Mouse (Mus musculus) kidney, adult 2 months (tissue): ENCODE data around the gene Fbxo5. TPM values are rescaled to one million over a fixed set of nuclear protein-coding genes. Genes with fewer than 3 reads are reported as not detected.
A peak's percentile ranks its signal among the peaks of the same experiment; 100 is the strongest.

Experiments
- DNase-seq: peaks from one replicate; pipeline ENCODE4 v3.0.0; 2021
- H3K27ac ChIP-seq: fragments of 200-500 bp; 2 replicates; pipeline ENCODE4 v1.5.1; 2012; ENCODE audit warnings: low read depth, low read length, control low read depth, inconsistent platforms; ENCODE audit not compliant: insufficient read depth
- H3K27me3 ChIP-seq: fragments of 200-500 bp; replicated peaks from 2 replicates; pipeline ENCODE4 v1.6.1; 2012; ENCODE audit warnings: mild to moderate bottlenecking, moderate library complexity, low read length, inconsistent platforms; ENCODE audit not compliant: control insufficient read depth, insufficient read depth
- H3K36me3 ChIP-seq: fragments of 200-500 bp; 2 replicates; pipeline ENCODE4 v1.6.1; 2012; ENCODE audit warnings: mild to moderate bottlenecking, moderate library complexity, low read length, inconsistent platforms; ENCODE audit not compliant: control insufficient read depth, insufficient read depth
- H3K4me1 ChIP-seq: fragments of 200-500 bp; 2 replicates; pipeline ENCODE4 v1.6.1; 2011; ENCODE audit warnings: low read length; ENCODE audit not compliant: control insufficient read depth, insufficient read depth
- H3K4me3 ChIP-seq: fragments of 200-500 bp; 2 replicates; pipeline ENCODE4 v1.5.1; 2011; ENCODE audit warnings: mild to moderate bottlenecking, low read depth, low read length, control low read depth; ENCODE audit not compliant: insufficient read depth
- CTCF ChIP-seq: fragments of 200-500 bp; conservative IDR thresholded peaks from 2 replicates; pipeline ENCODE4 v1.5.1; 2011; ENCODE audit warnings: low read depth, mild to moderate bottlenecking, control low read depth, low read length, moderate library complexity, mixed read lengths; ENCODE audit not compliant: insufficient read depth, insufficient read length
- POLR2A ChIP-seq: fragments of 200-500 bp; IDR thresholded peaks from one replicate; pipeline ENCODE4 v1.6.1; 2011; ENCODE audit warnings: low read depth, low read length, control low read depth
- WGBS: fragments of 180-500 bp; shearing (Covaris S2); methylation state at CpG from one replicate; pipeline ENCODE4 v1.1.7; 2018; 5-methylcytosine and 5-hydroxymethylcytosine counted together
- polyA plus RNA-seq: library from polyadenylated mRNA; depleted of rRNA; stranded (reverse); fragments of >200 nt; gene quantifications from 2 replicates; pipeline ENCODE4 v1.2.3, GENCODE M21; 2012; rRNA removed

Gene Fbxo5
- polyA plus RNA-seq: 0.64 and 1.1 TPM in 2 replicates

DNA sequence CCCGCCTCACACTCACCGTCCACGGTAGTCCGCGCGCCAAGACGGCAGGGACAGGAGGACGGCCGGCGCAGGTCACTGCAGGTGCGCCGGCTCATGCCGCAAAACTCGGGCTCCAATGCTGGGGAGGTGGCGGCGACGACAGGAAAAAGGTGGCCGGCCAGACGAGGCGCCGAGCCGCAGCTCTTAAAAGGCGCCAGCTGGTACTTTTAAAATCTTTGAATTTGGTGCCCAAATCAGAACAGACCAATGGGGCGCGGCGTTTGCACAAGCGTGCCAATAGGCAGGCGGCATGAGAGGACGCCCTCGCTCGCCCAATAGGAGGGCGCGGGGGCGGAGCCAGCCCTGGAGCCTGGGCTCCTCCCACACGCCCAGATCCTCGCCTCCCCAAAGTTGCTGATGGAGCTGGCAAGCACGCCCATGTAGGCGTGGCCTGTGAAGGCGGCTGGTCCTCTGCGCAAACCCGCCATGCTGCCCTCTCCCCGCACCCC lies at the start of gene Fbxo5:
Gene Fbxo5, minus strand, starts transcription at position 358 of the 488 bp plus-strand sequence.
- TF ChIP-seq CTCF: no peak
- no peak for TF ChIP-seq POLR2A
- Histone ChIP-seq H3K36me3 (peaks cover 1% of the 10 kb centered on the region; the same call in 1 of the 2 replicates), H3K27me3 (no peaks in the 10 kb centered on the region), H3K4me3 (peak within 1 kb of the TSS; percentile 63), H3K4me1 (no peaks in the 10 kb centered on the region), H3K27ac (peak within 1 kb of the TSS; percentile 74)
- DNase-seq: peak; percentile 99
- under 1% methylated on average over 42 of the region's 42 CpGs for WGBS

DNA sequence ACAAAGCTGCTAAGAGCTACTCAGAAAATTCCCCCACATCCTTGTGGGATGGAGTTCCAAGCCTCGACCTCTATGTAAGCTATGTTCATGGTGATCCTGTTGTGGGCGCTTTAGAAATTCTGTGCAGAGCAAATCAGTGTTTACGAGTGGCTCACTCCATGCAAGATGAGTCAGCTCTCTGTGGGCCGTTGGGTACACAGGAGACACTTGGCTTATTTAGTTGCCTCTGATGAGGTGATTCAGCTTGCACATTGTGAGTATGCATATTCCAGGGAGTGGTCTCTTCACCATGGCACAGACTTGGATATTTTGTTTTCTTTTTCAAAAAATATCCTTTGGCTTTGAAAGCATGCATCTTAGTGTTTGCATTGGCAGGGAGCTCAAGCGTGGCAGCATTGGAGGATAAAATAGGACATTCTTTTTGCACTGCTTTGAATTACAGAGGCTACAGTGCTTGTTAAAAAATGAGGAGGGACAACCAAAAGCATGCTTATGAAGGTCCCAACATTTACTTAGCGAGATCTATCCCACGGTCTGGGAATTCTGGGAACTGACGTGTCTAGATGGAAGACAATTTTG lies 48.0 kb upstream of the Fbxo5 start:
- WGBS: 76% methylated on average over 8 of the region's 8 CpGs
- TF ChIP-seq POLR2A (no peak), CTCF (no peak)
- Histone ChIP-seq H3K27me3 (no peaks in the 10 kb centered on the region), H3K36me3 (no peaks in the 10 kb centered on the region), H3K4me1 (no peaks in the 10 kb centered on the region), H3K4me3 (no peak overlapping the region), H3K27ac (no peak overlapping the region)
- no peak for DNase-seq

DNA sequence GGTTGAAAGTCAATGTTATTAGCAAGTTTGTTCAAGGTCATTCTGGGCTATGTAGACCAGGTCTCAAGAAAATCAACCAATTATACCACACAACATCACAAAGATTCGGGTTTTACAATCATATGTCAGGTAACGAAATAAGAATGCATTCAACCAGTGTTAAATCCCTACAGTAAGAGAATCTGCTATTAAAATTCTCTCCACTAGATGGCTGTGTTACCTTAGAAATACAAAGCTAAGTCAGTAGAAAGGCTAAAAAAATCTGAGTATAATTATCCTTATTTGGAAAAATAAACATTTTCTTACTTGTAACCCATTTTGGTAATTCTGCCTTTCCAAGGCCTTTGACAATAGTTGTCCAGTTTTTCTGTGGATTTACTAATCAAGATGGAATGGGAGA lies 41.5 kb upstream of the Fbxo5 start:
- Histone ChIP-seq H3K27me3 (no peaks in the 10 kb centered on the region), H3K4me3 (no peak overlapping the region), H3K4me1 (no peaks in the 10 kb centered on the region), H3K27ac (no peak overlapping the region), H3K36me3 (no peaks in the 10 kb centered on the region)
- DNase-seq: peak; percentile 14
- WGBS: 12% methylated on average over 2 of the region's 2 CpGs
- TF ChIP-seq POLR2A: no peak
- TF ChIP-seq CTCF: no peak

DNA sequence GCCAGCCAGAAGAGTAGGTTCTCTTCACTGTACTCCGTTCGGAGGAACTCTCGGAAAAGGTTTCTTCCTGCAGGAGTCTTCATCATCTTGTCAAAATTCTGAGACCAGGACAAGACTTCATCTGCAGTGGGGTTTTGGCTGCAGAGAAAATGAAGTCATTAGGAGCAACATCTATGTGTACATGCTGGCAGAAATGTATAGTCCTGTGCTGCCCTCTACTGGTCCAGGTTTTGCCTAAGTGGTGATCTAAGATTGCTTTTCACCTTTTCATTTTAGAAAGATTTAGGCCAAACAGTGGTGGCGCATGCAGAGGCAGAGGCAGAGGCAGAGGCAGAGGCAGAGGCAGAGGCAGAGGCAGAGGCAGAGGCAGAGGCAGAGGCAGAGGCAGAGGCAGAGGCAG lies 36.0 kb upstream of the Fbxo5 start:
- 72% methylated on average over 4 of the region's 4 CpGs for WGBS
- DNase-seq: peak; percentile 62
- H3K27me3 ChIP-seq: no peaks in the 10 kb centered on the region; the same call in 1 of the 2 replicates

DNA sequence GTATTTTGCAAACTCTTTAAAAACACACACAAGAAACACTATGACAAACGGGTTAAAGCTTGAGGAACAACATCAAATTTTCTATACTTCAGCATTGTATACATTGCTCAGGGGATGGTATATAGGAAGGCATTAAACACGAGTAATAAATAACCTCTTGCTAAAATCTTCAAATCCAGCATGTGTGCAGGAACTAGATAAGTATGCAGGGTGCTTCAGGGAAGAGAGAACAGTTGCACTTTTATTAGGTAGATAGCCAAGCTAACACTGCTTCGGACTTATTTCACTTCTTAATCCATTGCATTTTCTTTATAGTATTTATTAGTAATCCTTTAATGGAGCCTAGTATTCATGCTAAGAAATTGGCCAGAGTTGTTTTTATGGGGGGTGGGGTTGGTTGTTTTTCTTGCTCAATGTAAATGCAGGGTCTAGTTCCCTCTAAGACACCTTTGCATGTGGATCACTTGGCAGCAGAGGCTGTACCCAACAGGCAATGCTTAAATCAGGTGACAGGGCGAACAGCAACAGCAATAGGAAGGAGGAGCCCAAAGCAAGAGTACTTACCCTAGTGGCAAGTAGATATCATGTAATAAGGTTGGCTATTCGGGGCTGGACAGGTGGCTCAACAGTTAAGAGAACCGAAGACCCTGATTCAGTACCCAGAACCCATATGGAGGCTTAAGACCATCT lies 21.1 kb upstream of the Fbxo5 start:
- H3K4me3 ChIP-seq: no peak overlapping the region
- no peak overlapping the region for H3K27ac ChIP-seq
- peaks cover 9% of the 10 kb centered on the region; the same call in 1 of the 2 replicates for H3K4me1 ChIP-seq
- no peaks in the 10 kb centered on the region for H3K36me3 ChIP-seq
- no peak for DNase-seq
- no peak for TF ChIP-seq POLR2A
- no peak for TF ChIP-seq CTCF
- H3K27me3 ChIP-seq: no peaks in the 10 kb centered on the region
- 70% methylated on average over 6 of the region's 6 CpGs for WGBS

More for the DNA sequence above, 36.0 kb upstream of the Fbxo5 start:
- Histone ChIP-seq H3K4me3 (no peak overlapping the region), H3K36me3 (no peaks in the 10 kb centered on the region), H3K4me1 (no peaks in the 10 kb centered on the region), H3K27ac (no peak overlapping the region)
- peak; percentile 43; the same call in 1 of the 2 replicates for TF ChIP-seq CTCF
- no peak for TF ChIP-seq POLR2A

DNA sequence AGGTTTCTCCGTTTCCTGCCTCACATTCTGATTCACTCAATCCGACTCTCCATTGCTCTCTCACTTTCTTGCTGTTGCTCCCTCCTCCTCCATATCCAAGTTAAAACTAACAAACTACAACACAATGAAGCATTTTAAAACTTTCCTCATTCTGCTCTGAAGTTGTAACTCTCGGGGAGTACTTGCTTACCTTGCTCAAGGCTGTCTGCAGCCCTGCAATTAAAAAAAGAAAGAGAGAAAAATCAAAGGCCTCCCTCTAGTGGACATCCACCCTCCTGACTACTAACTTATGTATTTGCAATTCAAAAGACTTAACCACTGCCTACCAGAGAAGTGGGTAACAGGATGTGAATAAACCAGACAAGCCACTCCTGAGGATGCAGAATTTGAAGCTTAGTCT lies 19.4 kb upstream of the Fbxo5 start:
- TF ChIP-seq CTCF: 0 out of 2 replicates have a peak, but pooled peaks have one; percentile 8
- TF ChIP-seq POLR2A: no peak
- DNase-seq: peak; percentile 84
- peaks cover 9% of the 10 kb centered on the region; the same call in 1 of the 2 replicates for H3K4me1 ChIP-seq
- H3K27me3 ChIP-seq: no peaks in the 10 kb centered on the region
- peak overlapping the region; percentile 90 for H3K27ac ChIP-seq
- peak overlapping the region; percentile 49 for H3K4me3 ChIP-seq
- 2% methylated on average over 3 of the region's 3 CpGs for WGBS
- no peaks in the 10 kb centered on the region for H3K36me3 ChIP-seq

DNA sequence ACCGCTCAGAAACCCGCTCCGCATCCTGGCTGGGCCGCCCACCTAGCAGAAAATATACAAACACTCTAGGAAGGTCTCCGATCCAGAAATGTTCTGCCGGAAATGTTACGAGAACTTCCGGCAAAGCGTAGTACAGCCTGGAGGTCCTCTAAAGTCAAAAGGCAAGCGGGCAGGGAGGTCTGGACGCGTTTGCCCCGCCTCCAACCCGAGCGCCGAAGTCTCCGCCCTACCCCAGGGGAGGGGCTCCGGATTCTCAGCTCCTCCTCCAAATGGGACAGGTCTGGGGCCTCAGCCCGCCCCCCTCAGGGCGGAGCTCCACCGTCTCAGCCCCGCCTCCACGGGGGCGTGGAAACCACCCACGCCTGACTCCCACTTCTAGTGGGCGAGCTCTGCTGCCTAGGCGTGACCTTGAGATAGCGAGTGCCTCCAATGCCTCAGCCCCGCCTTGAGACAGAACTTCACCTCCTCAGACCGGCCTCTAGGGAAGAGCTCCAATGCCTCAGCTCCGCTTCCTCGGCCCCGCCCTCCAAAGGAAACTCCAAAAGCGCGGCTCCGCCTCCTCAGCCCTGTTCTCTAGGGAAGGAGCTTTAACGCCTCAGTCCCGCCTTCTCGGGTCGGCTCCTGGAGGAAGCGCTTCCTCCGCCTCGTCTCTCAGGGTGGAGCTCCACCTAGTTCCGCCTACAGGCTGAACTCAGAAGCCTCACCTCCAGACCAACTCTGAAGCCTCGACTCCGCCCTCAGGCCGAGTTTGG lies 18.5 kb upstream of the Fbxo5 start, which contains the start of gene Mtrf1l:
Gene Mtrf1l, minus strand, starts transcription at position 171 of the 752 bp plus-strand sequence.
- peak; percentile 99 for DNase-seq
- H3K36me3 ChIP-seq: no peaks in the 10 kb centered on the region
- peak within 1 kb of the TSS; percentile 95 for H3K4me3 ChIP-seq
- peak within 1 kb of the TSS; percentile 91 for H3K27ac ChIP-seq
- H3K4me1 ChIP-seq: peaks cover 9% of the 10 kb centered on the region; the same call in 1 of the 2 replicates
- WGBS: under 1% methylated on average over 47 of the region's 47 CpGs
- no peaks in the 10 kb centered on the region for H3K27me3 ChIP-seq
- TF ChIP-seq POLR2A (no peak), CTCF (no peak)
